Mouse (Mus musculus): ENCODE results near the gene Rabggta. TPM values are rescaled to one million over a fixed set of nuclear protein-coding genes. Genes with fewer than 3 reads are reported as not detected.

Rabggta gene
- polyA plus RNA-seq, 1 experiment from 2014 or later = 34.0 TPM

- Histone ChIP-seq H3K4me1 (no peaks in the 10 kb centered on the region), H3K27me3 (no peaks in the 10 kb centered on the region), H3K27ac (no peak overlapping the region), H3K4me3 (replicated peaks) (no peak overlapping the region), H3K9ac (no peak overlapping the region), H3K9me3 (no peaks in the 10 kb centered on the region), H3K36me3 (replicated peaks) (no peaks in the 10 kb centered on the region), H3K4me2 (no peak overlapping the region)
- 75% methylated on average over 8 of the region's 8 CpGs for WGBS
- ATAC-seq (ENCODE audit: low FRiP score) = no peak
Measured at GRCm38 (mm10) chr14:55727889-55728685, 6.0 kb upstream of the Rabggta start.

- H3K9me3 ChIP-seq = no peaks in the 10 kb centered on the region
- no peaks in the 10 kb centered on the region for H3K36me3 ChIP-seq (replicated peaks)
- no peak overlapping the region for H3K27ac ChIP-seq
- H3K27me3 ChIP-seq = no peaks in the 10 kb centered on the region
- ATAC-seq (ENCODE audit: low FRiP score) = no peak
- no peak overlapping the region for H3K4me2 ChIP-seq
- H3K4me3 ChIP-seq (replicated peaks) = no peak overlapping the region
- peaks cover 3% of the 10 kb centered on the region for H3K4me1 ChIP-seq
- no peak overlapping the region for H3K9ac ChIP-seq
Measured at GRCm38 (mm10) chr14:55726261-55726660, 4.2 kb upstream of the Rabggta start.

DNA sequence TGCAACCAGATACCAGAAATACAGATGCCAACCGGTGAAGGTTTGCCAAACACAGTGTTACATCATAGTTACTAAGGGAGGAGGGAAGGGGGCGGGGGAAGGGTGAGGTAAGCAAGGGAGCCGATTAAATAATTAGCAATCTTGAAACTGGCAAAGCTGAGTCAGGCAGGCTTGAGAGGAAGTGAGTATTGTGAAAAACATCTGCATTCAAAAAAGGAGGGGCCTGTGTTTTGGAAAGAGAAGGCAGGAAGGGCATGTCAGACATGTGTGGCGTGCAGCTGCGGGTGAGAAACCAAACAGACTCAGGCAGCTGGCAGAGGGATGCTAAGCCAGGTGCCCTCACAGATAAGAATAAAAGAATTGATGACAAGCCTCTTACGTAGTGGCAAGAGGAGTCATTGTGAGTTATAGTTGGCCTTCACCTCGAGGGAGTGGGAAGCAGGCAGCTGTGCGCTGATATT, 2.4 kb upstream of the Rabggta start:
- Histone ChIP-seq H3K9ac (no peak overlapping the region), H3K9me3 (no peaks in the 10 kb centered on the region), H3K4me3 (replicated peaks) (no peak overlapping the region), H3K4me2 (no peak overlapping the region), H3K27me3 (no peaks in the 10 kb centered on the region), H3K27ac (no peak overlapping the region), H3K4me1 (peaks cover 8% of the 10 kb centered on the region), H3K36me3 (replicated peaks) (no peaks in the 10 kb centered on the region)
- ATAC-seq (ENCODE audit: low FRiP score) = no peak
- WGBS = 69% methylated on average over 8 of the region's 8 CpGs

- Histone ChIP-seq H3K27me3 (no peaks in the 10 kb centered on the region), H3K9me3 (no peaks in the 10 kb centered on the region), H3K27ac (no peak overlapping the region), H3K36me3 (replicated peaks) (peaks cover 5% of the 10 kb centered on the region), H3K4me2 (no peak overlapping the region), H3K9ac (no peak overlapping the region), H3K4me1 (peaks cover 8% of the 10 kb centered on the region), H3K4me3 (replicated peaks) (no peak overlapping the region)
- ATAC-seq (ENCODE audit: low FRiP score) = no peak
- 92% methylated on average over 7 of the region's 7 CpGs for WGBS
Measured at GRCm38 (mm10) chr14:55723433-55723832, 1.4 kb upstream of the Rabggta start.

DNA sequence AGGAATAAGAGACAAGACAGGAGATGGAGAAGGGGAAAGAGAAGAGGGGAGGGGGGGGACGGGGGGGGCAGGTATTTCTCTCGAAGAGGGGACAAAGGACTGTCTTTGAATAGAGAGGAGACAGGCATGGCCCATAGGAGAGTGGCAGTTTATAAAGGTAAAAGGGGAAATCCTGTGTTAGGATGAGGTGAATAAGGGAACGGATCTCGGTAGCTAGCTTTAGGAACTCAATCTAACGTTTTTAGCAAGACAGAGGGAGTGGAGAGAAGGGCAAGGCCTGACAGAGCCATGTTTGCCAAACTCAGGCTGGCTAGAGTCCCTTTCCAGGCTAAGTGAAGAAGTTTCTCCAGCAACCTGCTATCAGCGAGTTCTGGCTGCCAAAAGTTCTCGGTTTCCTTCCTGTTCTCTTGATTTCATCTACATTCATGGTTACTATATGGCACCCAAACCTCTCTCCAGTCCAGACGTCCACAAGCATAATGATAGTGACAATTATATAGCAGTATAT, 429 bp upstream of the Rabggta start:
- H3K4me1 ChIP-seq = peaks cover 8% of the 10 kb centered on the region
- ATAC-seq (ENCODE audit: low FRiP score) = no peak
- H3K9ac ChIP-seq = peak overlapping the region; percentile 67; the same call in 1 of the 2 replicates
- peaks cover 13% of the 10 kb centered on the region for H3K36me3 ChIP-seq (replicated peaks)
- H3K27me3 ChIP-seq = no peaks in the 10 kb centered on the region
- peak overlapping the region; percentile 80 for H3K4me3 ChIP-seq (replicated peaks)
- 0 out of 2 replicates have a peak overlapping the region, but pooled peaks have one; percentile 84 for H3K27ac ChIP-seq
- peak overlapping the region; percentile 65 for H3K4me2 ChIP-seq
- no peaks in the 10 kb centered on the region for H3K9me3 ChIP-seq
- WGBS = 48% methylated on average over 8 of the region's 8 CpGs

- peaks cover 26% of the 10 kb centered on the region for H3K36me3 ChIP-seq (replicated peaks)
- peaks cover 8% of the 10 kb centered on the region for H3K4me1 ChIP-seq
- ATAC-seq (ENCODE audit: low FRiP score) = no peak
- WGBS = 74% methylated on average over 6 of the region's 6 CpGs
- peak overlapping the region; percentile 80 for H3K4me3 ChIP-seq (replicated peaks)
- H3K27ac ChIP-seq = no peak overlapping the region
- H3K9me3 ChIP-seq = no peaks in the 10 kb centered on the region
- peak overlapping the region; percentile 65 for H3K4me2 ChIP-seq
- H3K27me3 ChIP-seq = no peaks in the 10 kb centered on the region
- peak overlapping the region; percentile 67 for H3K9ac ChIP-seq
Measured at GRCm38 (mm10) chr14:55721076-55721475, 987 bp downstream of the Rabggta start.

DNA sequence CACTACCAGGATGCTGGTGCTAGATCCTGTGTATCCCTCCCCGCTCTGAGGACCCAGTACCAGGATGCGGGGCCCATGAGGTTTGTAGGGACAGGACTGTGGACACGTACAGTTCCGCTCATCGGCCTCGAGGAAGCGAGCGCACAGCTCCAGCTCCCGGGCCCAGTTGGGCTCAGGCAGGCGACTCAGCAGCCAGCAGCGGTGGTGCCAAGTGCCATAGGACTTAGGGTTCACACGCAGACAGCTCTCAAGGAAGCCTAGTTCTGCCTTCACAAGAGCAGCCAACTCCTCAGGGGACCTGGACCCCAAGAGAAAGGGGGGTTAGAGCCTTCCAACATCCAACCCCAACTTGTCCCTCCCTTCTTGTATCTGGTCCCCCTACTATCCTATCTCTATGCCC, 1.4 kb downstream of the Rabggta start:
- Histone ChIP-seq H3K4me2 (no peak overlapping the region), H3K27me3 (no peaks in the 10 kb centered on the region), H3K36me3 (replicated peaks) (peaks cover 27% of the 10 kb centered on the region), H3K4me3 (replicated peaks) (no peak overlapping the region), H3K27ac (no peak overlapping the region), H3K9ac (no peak overlapping the region), H3K4me1 (peaks cover 8% of the 10 kb centered on the region), H3K9me3 (no peaks in the 10 kb centered on the region)
- ATAC-seq (ENCODE audit: low FRiP score) = no peak
- WGBS = 92% methylated on average over 12 of the region's 12 CpGs

DNA sequence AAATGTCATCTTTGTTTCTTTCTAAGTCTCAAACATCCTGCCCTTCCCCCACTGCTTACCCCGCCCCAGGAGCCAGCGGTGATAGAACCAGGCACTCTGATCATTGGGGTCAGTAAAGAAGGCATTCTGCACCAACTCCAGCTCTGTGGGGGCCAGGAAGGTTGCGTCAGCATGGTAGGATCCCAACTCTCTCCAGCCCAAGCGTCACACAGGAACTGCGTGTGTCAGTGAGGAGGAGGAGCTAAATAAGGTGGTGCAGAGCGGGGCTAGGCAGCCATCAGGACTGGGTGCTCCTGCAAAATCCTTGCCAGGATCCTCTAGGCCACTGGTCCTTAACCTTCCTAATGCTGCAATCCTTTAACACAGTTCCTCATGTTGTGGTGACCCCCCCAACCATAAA, 2.3 kb downstream of the Rabggta start:
- ATAC-seq (ENCODE audit: low FRiP score) = no peak
- no peak overlapping the region for H3K4me3 ChIP-seq (replicated peaks)

DNA sequence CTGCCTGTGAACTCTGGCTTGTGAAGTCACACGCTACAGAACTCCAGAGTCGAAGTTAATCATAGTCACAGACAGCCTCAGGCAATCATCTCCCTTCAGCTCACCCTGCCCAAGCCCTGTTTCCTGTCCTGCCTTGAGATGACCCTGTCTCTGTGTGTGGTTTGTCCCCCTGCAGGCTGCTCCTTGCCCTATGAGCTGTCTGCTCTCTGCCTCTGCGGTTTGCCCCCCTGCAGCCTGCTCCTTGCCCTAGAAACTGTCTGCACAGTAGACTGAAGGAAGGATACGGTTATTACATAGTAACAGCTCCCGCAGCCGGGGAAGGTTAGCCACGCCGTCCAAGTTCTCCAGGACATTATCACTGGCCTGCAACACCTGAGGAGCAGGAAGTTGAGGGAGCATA, 5.2 kb downstream of the Rabggta start:
- Histone ChIP-seq H3K9me3 (no peaks in the 10 kb centered on the region), H3K4me1 (peaks cover 12% of the 10 kb centered on the region), H3K4me2 (no peak overlapping the region), H3K36me3 (replicated peaks) (peaks cover 27% of the 10 kb centered on the region), H3K27me3 (peaks cover 28% of the 10 kb centered on the region), H3K27ac (no peak overlapping the region), H3K9ac (no peak overlapping the region), H3K4me3 (replicated peaks) (no peak overlapping the region)
- 81% methylated on average over 8 of the region's 8 CpGs for WGBS
- ATAC-seq (ENCODE audit: low FRiP score) = no peak

More for the DNA sequence above, 2.3 kb downstream of the Rabggta start:
- Histone ChIP-seq H3K9me3 (no peaks in the 10 kb centered on the region), H3K4me2 (no peak overlapping the region), H3K9ac (no peak overlapping the region), H3K4me1 (peaks cover 8% of the 10 kb centered on the region), H3K27ac (no peak overlapping the region), H3K36me3 (replicated peaks) (peaks cover 27% of the 10 kb centered on the region), H3K27me3 (0 out of 2 replicates have a peak, but pooled peaks cover 4% of the 10 kb centered on the region)
- WGBS = 91% methylated on average over 6 of the region's 6 CpGs

DNA sequence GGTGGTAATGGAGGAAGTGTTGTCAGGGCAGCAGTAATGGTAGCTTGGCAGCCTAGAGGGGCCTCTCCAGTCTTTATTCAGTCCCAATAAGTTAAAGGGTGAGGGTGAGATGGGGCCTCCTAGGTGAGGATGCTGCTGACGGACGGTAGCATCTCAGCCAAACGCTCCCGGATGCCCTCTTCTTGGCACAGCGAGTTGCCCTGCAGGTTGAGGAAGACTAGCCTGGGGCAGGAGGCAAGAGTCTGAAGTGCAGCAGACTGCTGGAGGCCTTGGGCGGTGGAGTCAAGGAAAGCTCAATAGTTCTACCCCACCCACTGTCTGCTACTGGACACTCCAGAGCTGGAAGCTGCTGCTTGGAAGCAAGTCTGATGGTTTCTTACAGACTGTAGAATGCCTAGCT, 5.8 kb downstream of the Rabggta start:
- Histone ChIP-seq H3K4me1 (peaks cover 9% of the 10 kb centered on the region), H3K4me3 (replicated peaks) (no peak overlapping the region), H3K27me3 (peaks cover 28% of the 10 kb centered on the region), H3K9ac (no peak overlapping the region), H3K36me3 (replicated peaks) (peaks cover 27% of the 10 kb centered on the region), H3K9me3 (no peaks in the 10 kb centered on the region), H3K27ac (no peak overlapping the region), H3K4me2 (no peak overlapping the region)
- no peak for ATAC-seq (ENCODE audit: low FRiP score)
- 90% methylated on average over 6 of the region's 6 CpGs for WGBS

GRCm38 (mm10) chr14:55714893-55715292, 7.2 kb downstream of the Rabggta start:
- H3K36me3 ChIP-seq (replicated peaks) = peaks cover 27% of the 10 kb centered on the region
- H3K4me2 ChIP-seq = no peak overlapping the region
- no peaks in the 10 kb centered on the region for H3K9me3 ChIP-seq
- H3K4me3 ChIP-seq (replicated peaks) = no peak overlapping the region
- no peak overlapping the region for H3K9ac ChIP-seq
- 39% methylated on average over 6 of the region's 6 CpGs for WGBS
- peaks cover 28% of the 10 kb centered on the region for H3K27me3 ChIP-seq
- peaks cover 5% of the 10 kb centered on the region; the same call in 1 of the 2 replicates for H3K4me1 ChIP-seq
- no peak overlapping the region for H3K27ac ChIP-seq
- no peak for ATAC-seq (ENCODE audit: low FRiP score)

- Histone ChIP-seq H3K9me3 (no peaks in the 10 kb centered on the region), H3K27me3 (peaks cover 28% of the 10 kb centered on the region), H3K4me1 (peaks cover 5% of the 10 kb centered on the region; the same call in 1 of the 2 replicates), H3K27ac (no peak within 1 kb of the TSS), H3K9ac (no peak within 1 kb of the TSS), H3K4me2 (peak within 1 kb of the TSS; percentile 26; the same call in 1 of the 2 replicates), H3K36me3 (replicated peaks) (peaks cover 25% of the 10 kb centered on the region), H3K4me3 (replicated peaks) (no peak within 1 kb of the TSS)
- no peak for ATAC-seq (ENCODE audit: low FRiP score)
- 24% methylated on average over 4 of the region's 4 CpGs for WGBS
Measured at GRCm38 (mm10) chr14:55713729-55714122, 8.3 kb downstream of the Rabggta start, which contains the start of gene Tgm1. Gene Tgm1, minus strand, starts transcription at chr14:55713926.
